Mouse (Mus musculus) kidney, postnatal 25 days (tissue): Measurements from ENCODE around the gene Ylpm1.

ENCODE experiments used
- DNase-seq, 2 experiments: peaks; one replicate each; pipeline ENCODE4 v3.0.0; 2021; ENCODE audit warnings: mixed read lengths in 2 of 2

The Ylpm1 gene

DNA sequence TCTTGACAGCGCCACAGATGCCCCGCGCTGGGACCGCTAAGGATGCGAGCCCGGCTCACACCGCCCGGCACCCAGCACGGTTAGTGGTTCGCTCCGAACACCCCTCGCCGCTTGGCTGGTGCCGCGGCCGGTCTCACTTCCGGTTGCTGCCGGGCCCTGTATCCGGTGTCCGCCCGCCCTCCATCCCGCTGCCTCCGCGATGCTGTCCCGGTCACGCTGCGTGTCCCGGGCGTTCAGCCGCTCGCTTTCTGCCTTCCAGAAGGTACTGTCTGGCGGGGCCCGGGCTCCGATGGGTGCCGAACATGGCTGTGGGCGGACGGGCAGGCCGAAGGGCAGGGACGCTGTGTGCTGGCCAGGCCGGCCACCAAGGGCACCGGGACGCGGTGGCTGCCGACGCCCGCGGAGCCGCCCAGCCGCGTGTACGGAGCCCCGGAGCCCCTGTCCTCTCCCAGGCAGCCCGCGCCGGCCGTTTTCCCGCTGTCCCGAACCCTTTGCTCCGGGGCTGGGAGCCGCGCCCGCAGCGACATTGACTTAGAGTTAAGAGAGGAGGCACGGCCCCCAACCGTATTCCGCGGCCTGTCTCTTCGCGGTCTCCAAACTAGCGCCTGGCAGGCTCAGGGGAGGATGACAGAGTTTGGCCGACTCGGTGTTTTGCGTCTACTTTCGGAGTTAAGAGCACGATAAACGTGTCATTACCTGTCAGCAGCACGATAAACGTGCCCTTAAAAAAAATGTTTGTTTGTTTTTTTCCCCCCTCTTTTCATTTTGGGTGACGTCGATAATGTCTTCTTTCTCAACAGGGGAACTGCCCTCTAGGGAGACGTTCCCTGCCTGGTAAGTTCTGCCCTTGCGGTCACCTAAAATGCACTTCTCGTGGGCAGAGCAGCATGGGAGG is 114.8 kb downstream of the Ylpm1 start, which contains the start of the genes Prox2 and Dlst:
Gene Prox2, minus strand, starts transcription at position 62 of the 895 bp plus-strand sequence.
Gene Dlst, plus strand, starts transcription at position 136 of the 895 bp plus-strand sequence.
- peak; percentile 88 to 94 for DNase-seq

DNA sequence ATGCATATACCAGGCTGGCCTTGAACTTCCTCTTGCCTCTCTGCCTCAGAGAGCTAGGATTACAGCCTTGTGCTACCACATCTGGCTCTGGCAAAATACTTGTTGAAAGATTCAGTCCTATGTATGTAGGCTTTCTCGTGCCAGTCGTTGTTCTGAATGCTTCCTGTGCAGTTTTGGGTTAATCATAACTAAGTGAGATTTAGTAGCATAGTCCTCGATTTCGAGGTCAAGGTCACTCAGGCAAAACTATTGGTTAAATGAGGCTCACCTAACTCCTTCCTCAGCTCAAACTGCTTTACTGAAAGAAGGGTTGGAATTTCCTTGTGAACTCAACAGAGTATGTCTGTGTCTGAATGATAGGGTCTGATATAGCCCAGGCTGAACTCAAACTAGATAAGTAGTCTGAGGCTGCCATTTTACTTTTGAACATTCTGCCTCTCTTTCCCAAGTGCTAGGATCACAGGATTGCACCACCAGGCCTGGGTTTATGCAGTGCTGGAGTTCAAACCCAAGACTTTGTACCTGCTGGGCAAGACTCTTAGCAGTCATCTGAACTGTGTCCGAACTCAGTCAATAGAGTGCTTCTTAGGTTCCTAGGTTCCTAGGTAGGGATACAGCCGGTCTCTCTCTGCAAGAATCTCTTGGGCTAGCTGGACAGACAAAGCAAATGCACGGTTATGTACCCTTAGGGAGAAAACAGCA is 116.6 kb downstream of the Ylpm1 start:
- DNase-seq: peak; percentile 13 to 63

DNA sequence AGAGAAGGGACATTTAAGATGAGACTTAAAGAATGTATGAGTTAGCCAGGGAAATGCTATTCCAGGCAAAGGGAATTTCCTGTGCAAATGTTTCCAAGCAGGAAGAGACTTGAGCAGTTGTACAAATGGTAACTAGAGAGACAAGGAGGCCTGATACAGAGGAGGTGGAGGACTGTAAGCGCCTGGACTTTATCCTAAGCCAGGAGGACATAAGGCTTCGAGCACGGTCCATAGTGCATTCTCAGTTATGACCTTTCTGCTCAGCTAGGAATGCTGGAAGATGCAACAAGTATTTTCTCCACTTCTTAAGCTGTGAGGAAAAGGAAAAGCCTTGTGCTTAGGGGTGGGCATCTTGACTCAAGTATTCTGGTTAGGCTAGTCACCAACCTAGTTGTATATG is 117.2 kb downstream of the Ylpm1 start:
- peak; percentile 37 to 74 for DNase-seq

DNA sequence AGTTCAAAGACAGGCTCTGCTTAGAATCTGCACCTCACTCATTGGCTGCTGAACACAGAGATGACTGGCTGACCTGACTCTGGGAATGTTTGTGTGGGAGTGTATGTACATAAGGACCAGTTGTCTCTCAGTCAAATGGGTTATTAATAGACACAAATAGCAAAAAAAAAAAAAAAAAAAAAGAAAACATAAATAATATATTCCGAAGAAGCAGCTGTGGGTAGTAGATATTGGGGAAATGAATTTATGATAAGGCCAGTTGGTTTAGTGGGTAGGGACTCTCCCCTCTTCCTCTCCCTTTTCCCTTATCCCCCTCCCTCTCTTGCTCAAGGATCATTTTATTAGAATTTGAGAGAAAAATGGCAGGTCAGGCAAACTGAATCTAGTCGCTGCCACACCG is 117.8 kb downstream of the Ylpm1 start:
- no peak for DNase-seq

DNA sequence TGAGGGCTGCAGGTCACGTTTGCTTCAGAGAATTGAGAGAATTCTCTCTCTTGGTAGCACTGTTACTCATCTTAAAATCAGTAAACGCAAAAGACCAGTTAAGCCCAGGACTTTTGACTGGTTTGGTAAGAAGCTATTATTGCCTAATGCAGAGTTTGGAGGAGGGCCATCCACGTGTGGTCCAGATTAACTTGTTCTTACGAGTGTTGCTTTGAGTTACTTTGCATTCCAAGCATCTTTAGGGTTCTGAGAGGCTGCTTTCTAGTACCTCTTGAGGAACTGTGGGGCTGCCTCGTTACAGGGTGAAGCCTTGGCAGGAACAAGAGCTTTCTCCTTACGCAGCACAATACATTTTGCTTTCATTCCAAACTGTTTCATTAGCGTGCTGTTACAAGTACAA is 119.6 kb downstream of the Ylpm1 start:
- DNase-seq: no peak
